Mouse (Mus musculus) kidney, embryonic 14.5 days (tissue): ENCODE data around the gene Rnf26. TPM values are rescaled to one million over a fixed set of nuclear protein-coding genes. Genes with fewer than 3 reads are reported as not detected.

ENCODE experiments used
- ATAC-seq: fragments of 200-750 bp; cut with Nextera tagmentation; 2 replicates; pipeline ENCODE4 v1.8.0; 2017; ENCODE audit warnings: moderate number of reproducible peaks, mild to moderate bottlenecking, moderate TSS enrichment, moderate library complexity; ENCODE audit not compliant: low FRiP score, low TSS enrichment
- H3K27ac ChIP-seq: fragments of 300-500 bp; sonication (generic); 2 replicates; pipeline ENCODE4 v1.5.1; 2014; ENCODE audit warnings: low read depth, mild to moderate bottlenecking, low read length, moderate library complexity, mixed read lengths
- H3K27me3 ChIP-seq: fragments of 300-500 bp; sonication (generic); 2 replicates; pipeline ENCODE4 v1.6.1; 2014; ENCODE audit warnings: mild to moderate bottlenecking, low read length; ENCODE audit not compliant: control insufficient read depth, insufficient read depth
- H3K36me3 ChIP-seq: fragments of 300-500 bp; sonication (generic); 2 replicates; pipeline ENCODE4 v1.6.1; 2014; ENCODE audit warnings: low read length, mixed read lengths; ENCODE audit not compliant: control insufficient read depth, insufficient read depth
- H3K4me1 ChIP-seq: fragments of 300-500 bp; sonication (generic); 2 replicates; pipeline ENCODE4 v1.6.1; 2014; ENCODE audit warnings: low read length, mixed read lengths; ENCODE audit not compliant: control insufficient read depth, insufficient read depth
- H3K4me2 ChIP-seq: fragments of 300-500 bp; sonication (generic); replicated peaks from 2 replicates; pipeline ENCODE4 v1.6.1; 2014; ENCODE audit warnings: low read depth, mild to moderate bottlenecking, low read length
- H3K4me3 ChIP-seq: fragments of 300-500 bp; sonication (generic); 2 replicates; pipeline ENCODE4 v1.5.1; 2014; ENCODE audit warnings: mild to moderate bottlenecking, low read length
- H3K9ac ChIP-seq: fragments of 300-500 bp; sonication (generic); 2 replicates; pipeline ENCODE4 v1.6.1; 2014; ENCODE audit warnings: low read depth, mild to moderate bottlenecking, low read length, moderate library complexity
- H3K9me3 ChIP-seq: fragments of 300-500 bp; sonication (generic); 2 replicates; pipeline ENCODE4 v1.6.1; 2016; ENCODE audit warnings: low read length; ENCODE audit not compliant: control insufficient read depth
- WGBS: fragments of 180-500 bp; shearing (Covaris S2); extraction: QIAGEN DNeasy Blood & Tissue Kit; methylation state at CpG from one replicate; pipeline ENCODE4 v1.1.7; 2014; 5-methylcytosine and 5-hydroxymethylcytosine counted together
- polyA plus RNA-seq: library from polyadenylated mRNA; unstranded; fragments of >200 nt; fragmentation: Nextera tagmentation; extraction: Ambion mirVana; gene quantifications from 2 replicates; pipeline ENCODE4 v1.2.1, GENCODE M21; 2014

The Rnf26 gene
- polyA plus RNA-seq, 1 experiment from 2014 or later: 78.4 TPM

DNA sequence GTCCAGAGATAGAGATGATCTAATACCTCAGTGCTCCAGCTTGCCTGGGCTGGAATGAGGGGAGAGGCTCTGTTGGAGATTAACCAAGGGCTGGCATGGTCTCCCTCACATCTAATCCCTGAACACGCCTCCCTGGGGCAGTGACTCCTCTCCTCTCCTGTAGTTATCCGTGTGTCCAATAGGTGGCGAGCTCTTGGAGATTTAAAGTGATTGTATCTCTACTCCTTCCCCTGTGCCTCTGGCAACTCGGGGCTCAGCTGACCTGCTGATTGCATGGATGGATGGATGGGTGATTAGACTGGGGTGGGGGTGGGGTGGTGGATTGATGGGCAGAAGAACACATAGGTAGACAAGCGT, 36.6 kb downstream of the Rnf26 start:
- Histone ChIP-seq H3K4me3 (no peak overlapping the region), H3K27ac (no peak overlapping the region), H3K27me3 (no peaks in the 10 kb centered on the region), H3K4me1 (peaks cover 22% of the 10 kb centered on the region), H3K9ac (no peak overlapping the region), H3K36me3 (no peaks in the 10 kb centered on the region), H3K9me3 (no peaks in the 10 kb centered on the region), H3K4me2 (no peak overlapping the region)
- WGBS: 28% methylated on average over 5 of the region's 5 CpGs
- ATAC-seq: no peak

DNA sequence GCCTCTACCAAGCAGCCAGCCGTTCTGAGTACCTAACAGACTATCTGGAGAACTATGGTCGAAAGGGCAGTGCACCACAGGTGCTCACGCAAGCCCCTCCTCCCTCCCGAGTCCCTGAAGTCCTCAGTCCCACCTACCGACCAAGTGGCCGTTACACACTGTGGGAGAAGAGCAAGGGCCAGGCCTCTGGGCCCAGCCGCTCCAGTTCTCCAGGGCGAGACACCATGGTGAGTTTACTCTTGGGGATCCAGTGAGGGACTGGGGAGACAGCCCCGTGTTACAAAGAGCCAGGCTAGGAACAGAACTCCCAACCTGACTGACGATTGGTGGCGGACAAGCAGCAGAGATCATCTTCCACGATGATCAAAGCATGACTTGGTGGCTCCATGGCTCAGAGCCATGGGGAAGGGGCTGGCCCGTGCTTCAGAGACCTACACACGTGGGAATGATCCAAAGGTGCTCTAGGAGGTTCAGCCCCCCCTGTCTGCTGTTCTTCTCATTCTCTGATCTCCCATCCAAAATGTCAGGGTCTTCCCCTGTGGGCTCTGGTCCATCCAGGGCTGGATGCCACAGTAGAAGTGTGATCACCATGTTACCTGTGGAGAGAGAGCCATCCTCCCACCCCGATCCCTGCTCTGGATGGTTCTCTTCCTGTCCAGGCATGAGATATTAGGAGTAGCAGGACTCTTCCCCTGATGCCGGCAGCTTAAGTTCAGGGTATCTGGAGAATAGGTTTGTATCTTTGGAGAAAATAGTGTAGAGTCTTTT, 37.1 kb downstream of the Rnf26 start:
- no peak overlapping the region for H3K4me3 ChIP-seq
- WGBS: 64% methylated on average over 16 of the region's 16 CpGs
- H3K9me3 ChIP-seq: no peaks in the 10 kb centered on the region
- no peak overlapping the region for H3K9ac ChIP-seq
- H3K27ac ChIP-seq: peak overlapping the region; percentile 11; the same call in 1 of the 2 replicates
- no peaks in the 10 kb centered on the region for H3K36me3 ChIP-seq
- H3K4me2 ChIP-seq: no peak overlapping the region
- H3K4me1 ChIP-seq: peaks cover 27% of the 10 kb centered on the region
- H3K27me3 ChIP-seq: no peaks in the 10 kb centered on the region
- ATAC-seq: no peak

GRCm38 (mm10) chr9:44075276-44075995, 37.9 kb downstream of the Rnf26 start:
- H3K9ac ChIP-seq: no peak overlapping the region
- peaks cover 34% of the 10 kb centered on the region for H3K4me1 ChIP-seq
- 67% methylated on average over 24 of the region's 24 CpGs for WGBS
- ATAC-seq: no peak
- no peaks in the 10 kb centered on the region for H3K36me3 ChIP-seq
- H3K9me3 ChIP-seq: no peaks in the 10 kb centered on the region
- peak overlapping the region; percentile 11; the same call in 1 of the 2 replicates for H3K27ac ChIP-seq
- H3K4me3 ChIP-seq: no peak overlapping the region
- no peak overlapping the region for H3K4me2 ChIP-seq
- H3K27me3 ChIP-seq: no peaks in the 10 kb centered on the region

DNA sequence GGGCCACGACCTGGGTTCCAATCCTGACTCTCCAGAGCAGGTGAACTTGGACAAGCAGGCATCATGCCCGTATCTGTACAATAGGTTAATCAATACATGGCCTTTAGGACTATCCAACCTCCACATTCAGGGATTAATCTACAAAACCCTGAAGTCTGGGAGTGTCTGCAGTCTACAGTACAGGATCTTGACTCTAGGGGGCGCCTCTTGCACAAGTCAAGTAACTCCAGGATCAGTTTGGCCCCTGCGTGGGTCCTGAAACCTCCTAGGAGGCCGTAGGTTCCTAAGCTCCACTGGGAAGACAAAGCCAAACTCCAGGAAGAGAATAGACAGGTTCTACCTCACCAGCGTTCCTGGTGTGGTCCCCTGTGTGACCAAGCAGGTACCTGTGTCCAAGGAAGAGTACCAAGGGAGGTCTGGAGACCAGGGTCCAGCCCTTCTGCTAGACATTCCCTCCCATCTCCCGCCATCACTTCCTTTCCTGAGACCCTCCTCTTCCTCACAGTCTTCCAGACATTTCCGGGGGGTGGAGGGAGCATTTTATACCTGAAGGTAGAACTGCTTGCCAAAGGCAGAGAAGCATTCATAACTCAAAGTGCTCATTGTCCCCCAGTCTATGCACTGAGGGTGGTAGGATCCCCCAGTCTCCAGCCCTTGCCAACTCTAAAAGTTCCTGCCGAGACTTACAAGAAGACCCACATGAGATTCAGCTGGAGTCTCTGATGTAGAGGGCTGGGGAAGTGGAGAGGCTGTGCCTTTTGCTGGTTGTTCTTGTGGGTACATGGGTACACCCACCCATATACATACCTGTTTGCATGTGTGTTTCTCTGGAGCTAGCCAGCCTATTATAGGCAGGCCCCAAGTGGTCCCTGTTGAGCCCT, 38.7 kb downstream of the Rnf26 start:
- H3K27me3 ChIP-seq: no peaks in the 10 kb centered on the region
- ATAC-seq: no peak
- WGBS: 64% methylated on average over 9 of the region's 9 CpGs
- no peak overlapping the region for H3K27ac ChIP-seq
- H3K4me2 ChIP-seq: no peak overlapping the region
- no peak overlapping the region for H3K9ac ChIP-seq
- H3K36me3 ChIP-seq: no peaks in the 10 kb centered on the region
- no peak overlapping the region for H3K4me3 ChIP-seq
- H3K4me1 ChIP-seq: peaks cover 35% of the 10 kb centered on the region
- H3K9me3 ChIP-seq: no peaks in the 10 kb centered on the region

- peaks cover 23% of the 10 kb centered on the region for H3K4me1 ChIP-seq
- WGBS: 66% methylated on average over 5 of the region's 5 CpGs
- H3K4me3 ChIP-seq: no peak overlapping the region
- no peaks in the 10 kb centered on the region for H3K27me3 ChIP-seq
- H3K9me3 ChIP-seq: no peaks in the 10 kb centered on the region
- H3K9ac ChIP-seq: no peak overlapping the region
- no peak overlapping the region for H3K27ac ChIP-seq
- ATAC-seq: no peak
- no peaks in the 10 kb centered on the region for H3K36me3 ChIP-seq
- no peak overlapping the region for H3K4me2 ChIP-seq
These were observed 40.2 kb downstream of the Rnf26 start for GRCm38 (mm10) chr9:44073115-44073514.

DNA sequence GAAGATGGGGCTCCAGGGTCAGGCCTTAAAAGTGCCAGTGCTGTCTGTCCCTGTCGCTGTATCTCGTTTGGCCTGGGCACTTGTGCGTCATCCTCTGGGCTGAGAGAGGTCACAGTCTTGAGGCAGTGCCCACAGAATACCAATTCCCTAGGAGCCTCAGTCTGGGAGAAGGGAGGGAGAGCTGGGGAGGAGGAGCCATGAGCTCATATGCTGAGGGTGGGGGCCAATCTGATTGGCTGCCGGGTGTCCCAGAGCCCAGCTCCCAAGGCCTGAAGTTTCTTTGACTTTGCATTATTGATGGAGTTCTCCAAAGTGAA, 40.8 kb downstream of the Rnf26 start:
- WGBS: 50% methylated on average over 3 of the region's 4 CpGs
- Histone ChIP-seq H3K9ac (no peak overlapping the region), H3K4me1 (peaks cover 23% of the 10 kb centered on the region), H3K27ac (no peak overlapping the region), H3K4me3 (no peak overlapping the region), H3K4me2 (no peak overlapping the region), H3K9me3 (no peaks in the 10 kb centered on the region), H3K36me3 (no peaks in the 10 kb centered on the region), H3K27me3 (no peaks in the 10 kb centered on the region)
- ATAC-seq: no peak

DNA sequence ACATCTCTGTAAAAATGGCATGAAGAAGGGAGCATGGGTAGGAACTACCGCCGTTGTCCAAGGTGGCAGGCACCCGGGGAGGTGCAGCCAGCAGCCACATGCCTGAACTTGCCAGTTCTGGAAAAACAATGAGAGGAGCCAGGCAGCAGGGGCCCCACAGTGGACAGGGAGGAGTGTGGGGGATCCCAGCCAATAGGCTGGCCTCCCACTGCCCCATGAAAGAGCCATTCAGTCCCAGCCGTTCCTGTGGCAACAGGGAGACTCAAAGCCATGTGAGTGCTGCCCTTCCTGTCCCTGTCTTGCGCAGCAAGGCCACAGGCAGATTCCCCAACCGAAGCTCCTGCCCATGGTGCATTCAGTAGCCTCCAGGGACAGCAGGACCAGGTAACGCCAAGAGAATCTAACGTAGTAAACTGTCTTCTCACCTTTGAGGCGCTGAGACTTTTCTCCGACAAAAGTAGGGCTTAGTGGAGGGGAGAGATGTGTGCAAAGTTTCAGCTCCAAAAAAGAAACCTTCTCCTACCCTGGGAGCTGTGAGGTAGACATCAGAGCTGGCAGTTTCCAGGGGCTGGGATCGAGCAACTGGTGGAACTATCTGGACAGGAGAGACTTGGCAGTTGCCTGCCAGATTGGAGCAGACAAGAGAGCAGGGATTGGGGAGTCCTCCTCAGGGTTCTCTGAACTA, 41.3 kb downstream of the Rnf26 start:
- no peaks in the 10 kb centered on the region for H3K9me3 ChIP-seq
- no peak overlapping the region for H3K4me3 ChIP-seq
- peaks cover 23% of the 10 kb centered on the region for H3K4me1 ChIP-seq
- WGBS: 23% methylated on average over 11 of the region's 11 CpGs
- H3K27ac ChIP-seq: no peak overlapping the region
- ATAC-seq: no peak
- no peaks in the 10 kb centered on the region for H3K36me3 ChIP-seq
- H3K4me2 ChIP-seq: peak overlapping the region; percentile 15; the same call in 1 of the 2 replicates
- H3K9ac ChIP-seq: peak overlapping the region; percentile 23; the same call in 1 of the 2 replicates
- H3K27me3 ChIP-seq: no peaks in the 10 kb centered on the region

- Histone ChIP-seq H3K27me3 (no peaks in the 10 kb centered on the region), H3K27ac (no peak overlapping the region), H3K9ac (0 out of 2 replicates have a peak overlapping the region, but pooled peaks have one; percentile 34), H3K4me1 (peaks cover 23% of the 10 kb centered on the region), H3K4me3 (no peak overlapping the region), H3K36me3 (no peaks in the 10 kb centered on the region), H3K9me3 (no peaks in the 10 kb centered on the region), H3K4me2 (no peak overlapping the region)
- 24% methylated on average over 8 of the region's 8 CpGs for WGBS
- ATAC-seq: no peak
These were observed 42.5 kb downstream of the Rnf26 start for GRCm38 (mm10) chr9:44070844-44071231.
